Mouse (Mus musculus) cortical plate, adult 2 months (tissue): Measurements from ENCODE around the gene Oas1h.
"Not testable (repeated sequence)": the region's sequence is repeated elsewhere in the genome, so short reads cannot be mapped to it uniquely, and the experiment has no call there.

Experiments used
- CTCF ChIP-seq: fragments of 200-500 bp; IDR thresholded peaks from 2 replicates; pipeline ENCODE4 v1.5.1; 2011; ENCODE audit warnings: mild to moderate bottlenecking, control low read depth, low read length; ENCODE audit not compliant: insufficient read depth; ENCODE audit errors: extremely low read depth
- POLR2A ChIP-seq: fragments of 200-500 bp; IDR thresholded peaks from 2 replicates; pipeline ENCODE4 v1.6.1; 2011; ENCODE audit warnings: mild to moderate bottlenecking, low read length, control low read depth; ENCODE audit not compliant: insufficient read depth; ENCODE audit errors: extremely low read depth

DNA sequence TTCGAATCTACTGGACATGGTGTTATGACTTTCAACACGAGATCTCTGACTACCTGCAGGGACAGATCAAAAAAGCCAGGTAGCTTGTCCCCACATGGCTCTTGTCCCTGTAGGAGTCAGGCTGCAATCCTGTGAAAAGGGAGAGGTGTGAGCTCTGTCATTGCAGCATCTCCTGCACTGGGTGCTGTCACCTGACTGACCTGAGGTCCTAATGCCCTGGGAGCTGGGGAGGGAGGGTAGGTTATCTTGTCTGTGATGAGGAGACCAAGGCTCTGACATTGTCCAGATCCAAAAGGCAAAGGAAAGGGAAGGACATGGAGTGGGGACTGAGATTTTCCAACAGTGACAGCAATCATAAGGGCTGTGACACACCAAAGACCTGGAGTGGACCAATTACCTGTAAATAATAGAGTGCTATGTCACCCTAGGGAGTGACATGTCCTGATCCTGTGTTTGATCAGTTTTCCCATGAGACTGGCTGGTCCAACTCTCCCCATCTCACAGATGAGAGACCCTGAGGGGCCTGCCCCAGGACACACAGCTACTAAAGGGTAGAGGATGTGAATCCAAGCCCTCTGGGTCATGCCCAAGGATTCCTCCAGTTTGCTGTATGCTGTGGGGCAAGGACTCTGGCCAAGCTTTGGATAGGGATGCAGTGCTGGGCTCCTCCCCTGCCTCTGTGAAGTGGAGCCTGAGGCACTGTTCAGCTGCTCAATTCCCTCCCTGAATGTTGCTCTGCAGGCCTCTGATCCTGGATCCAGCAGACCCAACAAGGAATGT, 58.1 kb downstream of the Oas1h start:
- TF ChIP-seq POLR2A, CTCF: not testable (repeated sequence)
